Mouse (Mus musculus): ENCODE measurements around the gene Kdm7a. TPM values are rescaled to one million over a fixed set of nuclear protein-coding genes. Genes with fewer than 3 reads are reported as not detected.

The Kdm7a gene
- polyA plus RNA-seq, 1 experiment from 2014 or later: 11.3 TPM

Other genes with a start within 250 kb of the Kdm7a start
- 5.9 and 7.0 TPM in 2 replicates for gene Parp12, start 88.4 kb downstream of the Kdm7a start, polyA plus RNA-seq (2016; fragmentation: Nextera tagmentation; extraction: Ambion mirVana)
- gene Slc37a3, start 170.9 kb upstream of the Kdm7a start, polyA plus RNA-seq (2016; fragmentation: Nextera tagmentation; extraction: Ambion mirVana): 55.7 and 60.3 TPM in 2 replicates
- gene Rab19, start 174.4 kb upstream of the Kdm7a start, polyA plus RNA-seq (2016; fragmentation: Nextera tagmentation; extraction: Ambion mirVana): 0.74 and 0.81 TPM in 2 replicates
- gene Mkrn1, start 213.7 kb upstream of the Kdm7a start, polyA plus RNA-seq (2016; fragmentation: Nextera tagmentation; extraction: Ambion mirVana): 45.0 and 46.4 TPM in 2 replicates

All from limb, embryonic 12.5 days (tissue).